Mouse (Mus musculus): ENCODE measurements around the gene Iqcm.
"Not testable (repeated sequence)": the region's sequence is repeated elsewhere in the genome, so short reads cannot be mapped to it uniquely, and the experiment has no call there.

Iqcm gene

DNA sequence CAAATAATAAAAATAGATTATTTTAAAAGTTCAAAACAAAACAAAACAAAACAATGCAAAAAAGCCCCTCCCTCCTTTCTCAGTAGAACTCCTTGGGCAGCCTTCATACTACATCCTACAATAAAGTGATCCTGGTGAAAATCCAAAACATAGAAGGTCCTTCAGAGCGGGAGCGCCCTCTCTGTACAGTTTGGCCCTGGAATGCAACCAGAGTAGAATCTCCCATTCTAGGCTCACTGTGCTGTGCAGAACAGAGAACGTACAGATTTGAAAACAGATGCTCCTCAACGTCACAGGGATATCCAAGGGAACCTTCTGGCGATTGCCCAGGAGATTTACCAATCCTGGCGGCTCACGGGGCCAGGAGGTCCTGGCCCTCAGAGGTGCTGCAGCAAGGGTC lies at the start of gene Iqcm:
Gene Iqcm, plus strand, starts transcription at position 301 of the 400 bp plus-strand sequence.
- DNase-seq (ENCODE audit: low spot score in 2 of 2), result no peak

DNA sequence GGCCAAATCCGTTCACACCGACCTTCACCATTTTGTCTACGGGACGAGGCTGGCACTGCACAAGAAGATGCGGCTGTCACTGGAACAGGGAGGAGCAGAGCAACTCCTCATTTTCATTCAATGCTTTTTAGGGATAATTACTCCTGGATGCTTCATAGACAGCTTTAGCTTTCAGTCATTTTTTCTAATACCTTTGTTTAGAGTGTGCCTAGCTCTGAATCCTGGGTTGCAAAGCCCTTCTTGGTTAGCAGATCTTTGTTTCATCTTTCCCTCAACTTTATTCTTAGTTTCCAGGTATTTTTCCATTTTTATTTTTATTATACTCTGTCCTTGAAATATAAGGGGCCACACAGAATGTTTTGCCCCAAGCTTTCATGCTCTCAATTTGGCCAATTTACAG lies 42.0 kb upstream of the Iqcm start, which contains the start of gene Gm10358:
Gene Gm10358, minus strand, starts transcription at position 101 of the 400 bp plus-strand sequence.
- DNase-seq (ENCODE audit: low spot score in 2 of 2), result no peak

GRCm38 (mm10) chr8:75415696-75416095 lies 32.8 kb upstream of the Iqcm start:
- DNase-seq (ENCODE audit: low spot score in 2 of 2), result not testable (repeated sequence)

GRCm38 (mm10) chr8:75476756-75477155 lies 28.3 kb downstream of the Iqcm start:
- DNase-seq (ENCODE audit: low spot score in 2 of 2), result no peak

DNA sequence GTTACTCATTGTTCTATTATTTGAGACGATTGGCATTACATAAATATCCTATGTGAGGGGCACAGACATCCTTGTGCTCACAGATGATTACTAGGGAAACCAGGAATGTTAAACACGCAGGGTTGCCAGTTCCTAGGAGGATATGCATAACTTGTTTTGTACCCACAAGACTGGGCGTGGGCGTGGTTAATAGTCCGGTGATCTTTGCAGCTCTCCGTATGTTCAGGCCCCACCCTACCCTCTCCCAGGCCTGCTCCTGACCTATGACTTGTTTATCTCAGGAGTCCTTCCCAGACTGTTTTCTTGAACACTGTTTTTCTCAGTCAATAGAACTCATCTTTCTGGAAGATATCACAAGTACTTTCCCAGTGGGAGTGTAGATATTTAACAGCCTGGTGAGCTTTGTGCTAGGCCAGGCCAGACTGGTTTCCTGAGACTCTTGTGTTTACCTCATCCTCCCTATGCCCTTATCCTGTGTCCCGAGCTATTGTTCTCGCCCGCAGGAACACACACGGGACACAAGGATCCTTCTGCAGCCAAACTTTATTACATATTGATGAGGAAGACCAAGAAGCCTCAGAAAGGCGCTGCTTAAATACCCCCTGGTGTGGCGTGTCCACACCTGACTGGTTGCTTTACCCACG lies 40.7 kb downstream of the Iqcm start:
- no peak for DNase-seq (ENCODE audit: low spot score in 2 of 2)

DNA sequence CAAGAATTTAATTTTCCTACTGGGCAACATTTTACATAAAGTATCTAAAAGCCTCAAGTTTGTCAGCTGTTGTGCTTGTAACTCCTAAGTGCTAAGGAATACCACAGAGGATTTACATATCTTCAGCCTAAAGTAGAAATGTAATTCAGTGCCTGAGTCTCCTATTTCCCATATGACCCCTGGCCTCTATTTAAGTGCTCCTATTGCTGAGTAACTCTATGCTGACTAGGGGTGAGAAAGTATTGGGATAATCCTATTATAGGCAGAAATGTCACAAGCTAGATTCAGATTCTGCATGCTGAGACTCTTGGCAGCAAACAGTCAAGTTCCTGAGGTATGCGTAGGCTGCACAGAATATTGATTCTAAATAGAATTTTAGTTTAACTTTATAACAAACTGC lies 60.8 kb downstream of the Iqcm start:
- no peak for DNase-seq (ENCODE audit: low spot score in 2 of 2)

DNA sequence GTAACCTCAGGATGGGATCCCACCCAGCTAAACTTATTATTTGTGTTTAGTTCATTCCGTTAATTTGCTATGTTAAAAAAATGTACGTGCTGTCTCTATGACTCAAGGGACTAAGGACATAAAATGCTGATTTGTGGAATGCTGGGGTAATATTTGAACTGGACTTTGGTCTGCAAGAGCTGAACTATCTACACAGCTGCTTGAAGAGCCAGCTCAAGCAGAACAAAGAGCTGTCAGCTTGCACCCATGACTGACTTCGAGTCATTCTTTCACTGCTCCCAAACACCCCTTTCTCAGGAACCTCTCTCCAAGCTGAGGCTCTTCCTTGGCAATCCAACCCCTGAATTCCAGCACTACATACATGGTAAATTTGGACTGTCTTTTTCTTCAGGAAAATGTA lies 65.3 kb downstream of the Iqcm start:
- no peak for DNase-seq (ENCODE audit: low spot score in 2 of 2)

DNA sequence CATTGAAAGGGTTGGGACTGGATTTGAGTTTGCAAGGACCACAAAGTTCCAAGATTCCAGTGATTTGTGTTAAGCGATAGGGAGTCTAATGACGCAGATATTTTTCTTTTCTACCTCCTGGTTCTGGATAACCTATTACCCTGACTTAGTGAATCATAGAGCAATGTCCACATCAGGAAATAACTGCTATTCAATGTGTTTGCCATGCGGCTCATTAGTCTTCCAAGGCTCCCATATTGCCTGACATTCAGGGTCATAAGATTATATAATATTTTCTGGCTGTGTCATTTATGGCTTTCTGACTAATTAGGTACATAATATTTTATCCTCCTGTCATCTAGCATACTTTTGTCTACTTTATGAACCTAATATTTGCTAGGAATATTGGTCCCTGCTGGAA lies 100.8 kb downstream of the Iqcm start:
- no peak for DNase-seq (ENCODE audit: low spot score in 2 of 2)

GRCm38 (mm10) chr8:75596281-75596680 lies 147.8 kb downstream of the Iqcm start:
- no peak for DNase-seq (ENCODE audit: low spot score in 2 of 2)

DNA sequence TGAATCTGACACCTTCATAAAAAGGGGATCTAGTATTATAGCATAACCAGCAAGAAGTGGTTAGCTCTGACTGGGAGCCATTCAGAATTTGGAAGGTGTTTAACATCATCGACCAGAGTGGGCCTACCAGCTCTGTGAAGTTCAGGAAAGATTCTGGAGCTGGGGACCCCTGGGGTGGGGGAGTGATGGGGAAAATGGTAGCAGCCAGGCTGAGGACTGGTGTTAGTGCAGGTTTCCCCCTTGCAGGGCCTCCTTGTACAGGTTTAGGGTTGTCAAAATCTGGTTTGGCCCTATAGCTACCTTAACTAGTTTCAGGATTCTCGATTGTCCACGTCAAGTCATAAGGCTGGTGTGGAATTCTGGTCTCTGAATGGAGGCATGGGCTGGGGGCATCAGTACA lies 194.5 kb downstream of the Iqcm start:
- no peak for DNase-seq (ENCODE audit: low spot score in 2 of 2)

- DNase-seq (ENCODE audit: low spot score in 2 of 2), result peak; percentile 8 to 12
Observed at GRCm38 (mm10) chr8:75659287-75659686, 210.8 kb downstream of the Iqcm start.

DNA sequence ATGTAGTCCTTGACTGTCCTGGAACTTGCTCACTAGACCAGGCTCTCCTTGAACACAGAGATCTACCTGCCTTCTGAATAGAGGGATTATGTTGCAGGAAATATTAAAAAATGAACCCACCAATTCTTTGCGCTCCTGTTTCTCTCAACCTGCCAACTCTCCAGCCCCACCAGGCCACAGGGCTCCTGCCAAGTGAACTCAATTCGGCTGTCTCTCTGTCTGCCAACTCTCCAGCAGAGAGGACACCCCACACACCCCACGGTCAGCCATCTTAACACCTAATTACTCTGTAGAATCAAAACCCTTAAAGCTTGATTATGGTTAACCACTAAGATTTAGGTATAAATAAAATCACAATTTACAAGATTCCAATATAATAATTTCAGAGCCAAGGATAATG lies 298.1 kb downstream of the Iqcm start:
- DNase-seq (ENCODE audit: low spot score in 2 of 2), result no peak

DNA sequence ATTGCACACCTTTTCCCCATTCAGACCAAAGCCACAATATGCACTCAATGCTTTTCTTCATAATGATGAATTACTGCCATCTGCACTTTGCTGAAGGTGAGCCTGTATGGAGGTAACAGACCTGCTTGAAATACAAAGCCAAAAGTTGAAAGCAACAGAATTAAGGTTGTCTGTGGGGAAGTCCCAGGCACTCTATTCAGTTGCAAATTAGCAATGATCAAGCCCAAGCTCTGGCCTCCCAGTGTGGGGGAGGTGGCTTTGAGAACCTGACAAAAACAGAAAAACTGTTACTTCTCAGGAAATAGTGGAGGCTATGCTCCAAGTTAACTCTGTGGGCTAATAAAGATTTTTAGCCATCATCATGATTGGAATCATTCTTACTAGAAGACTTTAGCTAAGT lies 307.1 kb downstream of the Iqcm start:
- DNase-seq (ENCODE audit: low spot score in 2 of 2), result no peak

- DNase-seq (ENCODE audit: low spot score in 2 of 2), result no peak
Observed at GRCm38 (mm10) chr8:75828468-75829132, 380.1 kb downstream of the Iqcm start.

DNA sequence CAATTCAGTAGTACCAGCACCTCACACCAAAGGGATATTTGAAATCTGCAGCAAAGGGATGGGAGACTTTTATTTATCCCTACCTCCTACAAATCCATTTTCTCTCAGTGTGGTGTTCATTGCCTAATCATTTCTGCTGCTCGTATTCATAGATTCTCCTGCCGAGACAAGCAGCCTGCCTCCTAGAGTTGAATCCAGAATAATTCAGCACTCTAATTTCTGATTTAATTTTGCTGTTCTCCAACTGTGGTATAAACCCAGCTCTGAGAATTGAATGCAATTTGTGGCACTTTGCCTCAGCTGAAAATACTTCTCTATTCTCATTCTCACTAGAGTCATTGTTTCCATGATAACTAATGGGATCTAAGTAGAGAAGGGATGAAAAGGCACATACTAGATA lies 386.8 kb downstream of the Iqcm start:
- no peak for DNase-seq (ENCODE audit: low spot score in 2 of 2)

GRCm38 (mm10) chr8:75917603-75918344 lies 469.3 kb downstream of the Iqcm start:
- DNase-seq (ENCODE audit: low spot score in 2 of 2), result no peak

DNA sequence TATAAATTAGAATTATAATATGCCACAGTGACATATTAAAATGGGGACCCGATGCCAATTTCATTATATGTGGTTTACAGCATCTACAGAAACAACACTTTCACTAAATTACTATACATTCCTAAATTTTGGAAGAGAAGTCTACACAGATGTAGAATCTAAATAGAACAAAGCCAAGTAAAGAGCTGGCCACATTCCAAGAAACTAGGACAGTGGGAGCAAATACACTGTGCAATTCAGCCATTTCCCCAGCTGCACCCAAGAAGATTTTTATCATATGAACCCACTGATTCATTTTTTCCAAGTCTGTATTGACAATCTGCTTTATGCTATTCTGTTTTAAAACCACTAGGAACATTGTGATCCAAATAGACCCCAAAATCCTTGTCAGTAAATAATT lies 500.7 kb downstream of the Iqcm start:
- no peak for DNase-seq (ENCODE audit: low spot score in 2 of 2)

- no peak for DNase-seq (ENCODE audit: low spot score in 2 of 2)
Observed at GRCm38 (mm10) chr8:75956016-75956415, 507.5 kb downstream of the Iqcm start.

- DNase-seq (ENCODE audit: low spot score in 2 of 2), result no peak
Observed at GRCm38 (mm10) chr8:76018501-76018900, 570.0 kb downstream of the Iqcm start.

Data from frontal cortex, postnatal 14 days (tissue).